Mouse (Mus musculus) cortical plate, adult 2 months (tissue): ENCODE measurements at regions not wholly inside any gene's neighbourhood (a gene's known extent, or its start where the extent isn't known, plus 50 kb on each side); places are given as distances from the start of the nearest gene placed in this dataset.

Experiments used
- CTCF ChIP-seq: fragments of 200-500 bp; IDR thresholded peaks from 2 replicates; pipeline ENCODE4 v1.5.1; 2011; ENCODE audit warnings: mild to moderate bottlenecking, control low read depth, low read length; ENCODE audit not compliant: insufficient read depth; ENCODE audit errors: extremely low read depth
- POLR2A ChIP-seq: fragments of 200-500 bp; IDR thresholded peaks from 2 replicates; pipeline ENCODE4 v1.6.1; 2011; ENCODE audit warnings: mild to moderate bottlenecking, low read length, control low read depth; ENCODE audit not compliant: insufficient read depth; ENCODE audit errors: extremely low read depth

GRCm38 (mm10) chr5:51752024-51752423, 184.5 kb upstream of the Ppargc1a start:
- TF ChIP-seq CTCF: no peak
- no peak for TF ChIP-seq POLR2A
